Mouse (Mus musculus) left cerebral cortex, postnatal 10 days (tissue): ENCODE measurements around the gene Cd200r3. TPM values are rescaled to one million over a fixed set of nuclear protein-coding genes. Genes with fewer than 3 reads are reported as not detected.

Source experiments
- DNase-seq, 2 experiments: peaks; one replicate each; pipeline ENCODE4 v3.0.0; 2021 to 2022; ENCODE audit warnings: low spot score in 2 of 2, mixed read lengths in 1 of 2; ENCODE audit errors: extremely low spot score in 1 of 2
- intact Hi-C: fragments of 180-260 bp; cut with DNase I; formaldehyde crosslinking; loops from one replicate; pipeline ENCODE4 v1.15.1; 2025
- total RNA-seq, 2 experiments: library from RNA; stranded (reverse); gene quantifications; 2 replicates each; pipeline ENCODE4 v1.2.3; 2021

The Cd200r3 gene
- total RNA-seq, 2 experiments from 2014 or later, result not detected

GRCm38 (mm10) chr16:44984925-44985324 lies 41.4 kb downstream of the Cd200r3 start:
- intact Hi-C loops, result no loop called here
- DNase-seq, result no peak

- intact Hi-C loops, result no loop called here
- DNase-seq, result no peak
Observed at GRCm38 (mm10) chr16:44986029-44986428, 42.6 kb downstream of the Cd200r3 start.

GRCm38 (mm10) chr16:44988667-44989357 lies 45.3 kb downstream of the Cd200r3 start:
- intact Hi-C loops, result no loop called here
- DNase-seq, result no peak

- DNase-seq, result no peak
- intact Hi-C loops, result no loop called here
Observed at GRCm38 (mm10) chr16:44993319-44994019, 50.0 kb downstream of the Cd200r3 start.

GRCm38 (mm10) chr16:44994206-44994953 lies 50.9 kb downstream of the Cd200r3 start:
- no peak for DNase-seq
- intact Hi-C loops, result no loop called here

- no peak for DNase-seq
- intact Hi-C loops, result no loop called here
Observed at GRCm38 (mm10) chr16:44995111-44995510, 51.6 kb downstream of the Cd200r3 start.

GRCm38 (mm10) chr16:44996701-44997100 lies 53.2 kb downstream of the Cd200r3 start:
- intact Hi-C loops, result no loop called here

GRCm38 (mm10) chr16:44999537-44999936 lies 56.1 kb downstream of the Cd200r3 start:
- no peak for DNase-seq
- intact Hi-C loops, result no loop called here

More at GRCm38 (mm10) chr16:44996701-44997100, 53.2 kb downstream of the Cd200r3 start:
- DNase-seq, result no peak

- intact Hi-C loops, result no loop called here
- DNase-seq, result no peak
Observed at GRCm38 (mm10) chr16:45004443-45004842, 61.0 kb downstream of the Cd200r3 start.

- no peak for DNase-seq
- intact Hi-C loops, result no loop called here
Observed at GRCm38 (mm10) chr16:45005280-45005679, 61.8 kb downstream of the Cd200r3 start.

- intact Hi-C loops, result no loop called here
- no peak for DNase-seq
Observed at GRCm38 (mm10) chr16:45006971-45007370, 63.5 kb downstream of the Cd200r3 start.

GRCm38 (mm10) chr16:45007807-45008206 lies 64.3 kb downstream of the Cd200r3 start:
- intact Hi-C loops, result no loop called here
- no peak for DNase-seq

GRCm38 (mm10) chr16:45009634-45010033 lies 66.2 kb downstream of the Cd200r3 start:
- intact Hi-C loops, result no loop called here

GRCm38 (mm10) chr16:45015591-45015990 lies 72.1 kb downstream of the Cd200r3 start:
- intact Hi-C loops, result no loop called here
- DNase-seq, result no peak

More at GRCm38 (mm10) chr16:45009634-45010033, 66.2 kb downstream of the Cd200r3 start:
- DNase-seq, result no peak

GRCm38 (mm10) chr16:45016488-45016887 lies 73.0 kb downstream of the Cd200r3 start:
- intact Hi-C loops, result no loop called here
- no peak for DNase-seq

- DNase-seq, result no peak
- intact Hi-C loops, result no loop called here
Observed at GRCm38 (mm10) chr16:45018868-45019267, 75.4 kb downstream of the Cd200r3 start.

GRCm38 (mm10) chr16:45020055-45020454 lies 76.6 kb downstream of the Cd200r3 start:
- DNase-seq, result no peak
- intact Hi-C loops, result no loop called here

- DNase-seq, result no peak
- intact Hi-C loops, result no loop called here
Observed at GRCm38 (mm10) chr16:45020669-45021309, 77.3 kb downstream of the Cd200r3 start.

GRCm38 (mm10) chr16:45021443-45021842 lies 78.0 kb downstream of the Cd200r3 start:
- intact Hi-C loops, result no loop called here
- DNase-seq, result no peak
